In the genomic region with DNA sequence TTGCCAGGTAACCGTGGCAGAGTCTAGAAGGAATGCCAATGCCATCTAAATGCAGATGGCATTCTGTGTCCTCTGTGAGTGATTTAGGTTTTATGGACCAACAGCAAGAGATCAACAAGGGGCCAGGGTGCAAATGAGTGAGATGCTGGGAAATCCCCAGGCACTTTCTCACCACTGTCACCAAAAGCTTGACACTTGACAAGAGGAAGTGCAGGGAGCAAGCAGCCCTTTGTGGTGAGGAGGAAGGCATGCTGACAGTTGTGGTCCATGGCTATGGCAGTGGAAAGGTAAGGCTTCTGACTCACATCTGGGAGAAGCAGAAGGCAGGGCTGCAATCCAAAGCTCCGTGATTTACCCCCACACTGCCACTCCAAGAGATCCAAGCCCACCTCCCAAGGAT, we compare ENCODE assay signal across 30 mouse cellular contexts. TPM values are rescaled to one million over a fixed set of nuclear protein-coding genes. Genes with fewer than 3 reads are reported as not detected.
A peak's percentile ranks its signal among the peaks of the same experiment; 100 is the strongest.
DNase-seq lines count a peak whose midpoint lies in the region; ATAC-seq and TF ChIP-seq lines count a peak whose summit lies in the region.
"Had no signal": no experiment of that assay in that cellular context is flagged by ENCODE, and none has a peak within 500 bp of the region (broad histone marks: within the 10 kb centered on the region; RNA-seq: fewer than 3 reads in every experiment).

No protein-coding gene starts in this region.

- no peak overlapping the region for H3K27ac ChIP-seq in midbrain, postnatal 0 days (ENCODE audit: low read depth, low read length)
- no peak overlapping the region for H3K27ac ChIP-seq in midbrain, embryonic 15.5 days
- H3K27ac ChIP-seq in MEL (ENCODE audit: control insufficient read depth, low read depth, low read length) = no peak overlapping the region
- H3K27ac ChIP-seq: embryonic facial prominence, embryonic 12.5 days; forebrain, embryonic 15.5 days; hindbrain, embryonic 10.5 days; neural tube, embryonic 12.5 days had no signal

- no peaks in the 10 kb centered on the region for H3K79me2 ChIP-seq in MEL (ENCODE audit: control insufficient read depth, insufficient read depth, low read length, poor library complexity)

- peaks cover 5% of the 10 kb centered on the region; the same call in 1 of the 2 replicates for H3K4me1 ChIP-seq in midbrain, postnatal 0 days (ENCODE audit: insufficient read depth, low read length)
- no peaks in the 10 kb centered on the region for H3K4me1 ChIP-seq in midbrain, embryonic 15.5 days
- no peaks in the 10 kb centered on the region for H3K4me1 ChIP-seq in MEL (ENCODE audit: control insufficient read depth in 1 of 2, insufficient read depth in 2 of 2, low read length in 2 of 2)
- H3K4me1 ChIP-seq: embryonic facial prominence, embryonic 12.5 days; hindbrain, embryonic 10.5 days; neural tube, embryonic 12.5 days had no signal

- H3K9me3 ChIP-seq in midbrain, postnatal 0 days (ENCODE audit: low read length) = no peaks in the 10 kb centered on the region
- H3K9me3 ChIP-seq in midbrain, embryonic 15.5 days = no peaks in the 10 kb centered on the region
- no peaks in the 10 kb centered on the region for H3K9me3 ChIP-seq in MEL (replicated peaks; ENCODE audit: insufficient read depth, low read length)
- H3K9me3 ChIP-seq: embryonic facial prominence, embryonic 12.5 days; forebrain, embryonic 15.5 days; hindbrain, embryonic 10.5 days; neural tube, embryonic 12.5 days had no signal

- H3K9ac ChIP-seq in midbrain, postnatal 0 days (replicated peaks; ENCODE audit: low read length, poor library complexity, severe bottlenecking) = no peak overlapping the region
- no peak overlapping the region for H3K9ac ChIP-seq in midbrain, embryonic 15.5 days
- no peak overlapping the region for H3K9ac ChIP-seq in MEL (ENCODE audit: control insufficient read depth, low read depth, low read length, poor library complexity, severe bottlenecking)
- H3K9ac ChIP-seq: embryonic facial prominence, embryonic 12.5 days; forebrain, embryonic 15.5 days; neural tube, embryonic 12.5 days had no signal

- no peak for ATAC-seq in midbrain, postnatal 0 days (ENCODE audit: low FRiP score)
- no peak for ATAC-seq in midbrain, embryonic 15.5 days (replicated peaks)
- ATAC-seq: forebrain, embryonic 15.5 days; midbrain, embryonic 16.5 days had no signal

- no peak for TF ChIP-seq EP300 in MEL (IDR thresholded peaks at IDR 0.05; ENCODE audit: low read depth in 1 of 2, low read length in 2 of 2)

- WGBS in midbrain, postnatal 0 days = 55% methylated on average over 2 of the region's 2 CpGs
- WGBS in midbrain, embryonic 15.5 days = 54% methylated on average over 2 of the region's 2 CpGs

- no peak for TF ChIP-seq CTCF in midbrain, postnatal 0 days (IDR thresholded peaks at IDR 0.05)
- no peak for TF ChIP-seq CTCF in MEL (IDR thresholded peaks at IDR 0.05 in 2 of 3, conservative IDR thresholded peaks at IDR 0.05 in 1 of 3; ENCODE audit: control insufficient read depth in 1 of 3, insufficient read depth in 1 of 3, low read depth in 2 of 3, low read length in 3 of 3, poor library complexity in 1 of 3, severe bottlenecking in 1 of 3)

- no peak for TF ChIP-seq RAD21 in MEL (IDR thresholded peaks at IDR 0.05; ENCODE audit: low read depth, low read length)

- H3K27me3 ChIP-seq in midbrain, postnatal 0 days (ENCODE audit: insufficient read depth, low read length) = no peaks in the 10 kb centered on the region
- no peaks in the 10 kb centered on the region for H3K27me3 ChIP-seq in midbrain, embryonic 15.5 days (replicated peaks)
- no peaks in the 10 kb centered on the region for H3K27me3 ChIP-seq in MEL (ENCODE audit: control insufficient read depth in 1 of 2, insufficient read depth in 2 of 2, low read length in 2 of 2)
- H3K27me3 ChIP-seq in splenic B cell, adult 2 months (ENCODE audit: control insufficient read depth, insufficient read depth, low read length, poor library complexity, severe bottlenecking) = no peaks in the 10 kb centered on the region; the same call in 1 of the 2 replicates
- H3K27me3 ChIP-seq: embryonic facial prominence, embryonic 12.5 days; forebrain, embryonic 15.5 days; neural tube, embryonic 12.5 days had no signal

- DNase-seq in midbrain, postnatal 0 days (ENCODE audit: low spot score) = peak; percentile 24
- DNase-seq in MEL (ENCODE audit: low read depth, low spot score) = peak; percentile 7
- DNase-seq in induced T-regulatory cell, adult 2 months (ENCODE audit: low read depth) = peak; percentile 85
- peak; percentile 39 for DNase-seq in splenic B cell, adult 2 months (ENCODE audit: low read depth, low spot score)
- DNase-seq in right cerebral cortex, postnatal 25 days = no peak
- no peak for DNase-seq in cerebellum, postnatal 10 days
- DNase-seq in lung, postnatal 14 days = no peak
- DNase-seq: adrenal gland, postnatal 36 days; cerebellum, adult 2 months; gastrocnemius, postnatal 25 days; kidney, adult 8-10 months; kidney, postnatal 25 days; liver; lung, postnatal 10 days; right cerebral cortex, postnatal 14 days; thymus, postnatal 25 days had no signal

- TF ChIP-seq POLR2A in MEL (IDR thresholded peaks at IDR 0.05; ENCODE audit: control insufficient read depth in 1 of 2, insufficient read depth in 1 of 2, low read depth in 1 of 2, low read length in 2 of 2, poor library complexity in 1 of 2) = no peak

- no peaks in the 10 kb centered on the region for H3K36me3 ChIP-seq in midbrain, postnatal 0 days (ENCODE audit: insufficient read depth, low read length)
- no peaks in the 10 kb centered on the region for H3K36me3 ChIP-seq in midbrain, embryonic 15.5 days (replicated peaks)
- no peaks in the 10 kb centered on the region for H3K36me3 ChIP-seq in MEL (ENCODE audit: control insufficient read depth in 1 of 2, insufficient read depth in 2 of 2, low read length in 2 of 2)
- H3K36me3 ChIP-seq in splenic B cell, adult 2 months (ENCODE audit: control insufficient read depth, insufficient read depth, low read length, poor library complexity, severe bottlenecking) = no peaks in the 10 kb centered on the region
- H3K36me3 ChIP-seq: embryonic facial prominence, embryonic 12.5 days; forebrain, embryonic 15.5 days; hindbrain, embryonic 10.5 days; neural tube, embryonic 12.5 days had no signal

- H3K4me2 ChIP-seq in midbrain, postnatal 0 days (ENCODE audit: low read depth, low read length, poor library complexity, severe bottlenecking) = no peak overlapping the region
- H3K4me2 ChIP-seq in midbrain, embryonic 15.5 days = no peak overlapping the region
- H3K4me2 ChIP-seq: embryonic facial prominence, embryonic 12.5 days; forebrain, embryonic 15.5 days; neural tube, embryonic 12.5 days had no signal

- no peak overlapping the region for H3K4me3 ChIP-seq in midbrain, postnatal 0 days (ENCODE audit: low read depth, low read length)
- H3K4me3 ChIP-seq in midbrain, embryonic 15.5 days = no peak overlapping the region
- no peak overlapping the region for H3K4me3 ChIP-seq in MEL (ENCODE audit: control insufficient read depth in 1 of 2, insufficient read depth in 1 of 2, low read depth in 2 of 2, low read length in 2 of 2)
- H3K4me3 ChIP-seq: embryonic facial prominence, embryonic 12.5 days; erythroblast, embryonic 14.5 days; forebrain, embryonic 15.5 days; hindbrain, embryonic 10.5 days; neural tube, embryonic 12.5 days had no signal

TF ChIP-seq in MEL, 35 proteins besides CTCF, POLR2A, EP300 and RAD21:
- TF ChIP-seq ZMIZ1 (IDR thresholded peaks at IDR 0.05; ENCODE audit: low read depth, low read length) (no peak), E2F4 (IDR thresholded peaks at IDR 0.05; ENCODE audit: borderline replicate concordance, low read depth, low read length) (no peak), JUND (IDR thresholded peaks at IDR 0.05; ENCODE audit: low read depth, low read length) (no peak), SMC3 (IDR thresholded peaks at IDR 0.05; ENCODE audit: low read depth, low read length) (no peak), ELF1 (IDR thresholded peaks at IDR 0.05; ENCODE audit: low read depth, low read length) (no peak), TAL1 (IDR thresholded peaks at IDR 0.05; ENCODE audit: low read length) (no peak), TBP (IDR thresholded peaks at IDR 0.05; ENCODE audit: low read depth, low read length) (no peak), MAZ (IDR thresholded peaks at IDR 0.05; ENCODE audit: low read depth, low read length) (no peak), NRF1 (IDR thresholded peaks at IDR 0.05; ENCODE audit: insufficient read depth, low read depth, low read length, poor library complexity, severe bottlenecking) (no peak), USF1 (IDR thresholded peaks at IDR 0.05; ENCODE audit: low read depth, low read length) (no peak)

RNA-seq across cellular contexts. Expression of a gene that starts 17.6 kb away (rescaled TPM):
- 0.16 TPM in 1 of 2 replicates, not detected in the other for total RNA-seq in midbrain, postnatal 0 days (2014; rRNA removed)
- not detected in 2 replicates for polyA plus RNA-seq in midbrain, postnatal 0 days (2015; fragmentation: Nextera tagmentation; extraction: Ambion mirVana)
- polyA plus RNA-seq in midbrain, embryonic 15.5 days (2015; fragmentation: Nextera tagmentation; extraction: Ambion mirVana) = not detected in 2 replicates
- 0.04 TPM in 1 of 2 replicates, not detected in the other for total RNA-seq in MEL (2012; rRNA removed)
- not detected for polyA plus RNA-seq in MEL (2012; ENCODE audit: insufficient read depth in 1 of 2, insufficient read length in 2 of 2, low read depth in 1 of 2, low replicate concordance in 2 of 2, missing spikeins in 1 of 2)
- total RNA-seq: gastrocnemius, postnatal 25 days; heart, adult 8-10 months; left cerebral cortex, postnatal 36 days had no signal
- polyA plus RNA-seq: embryonic facial prominence, embryonic 12.5 days; erythroblast, embryonic 14.5 days; forebrain, embryonic 15.5 days; heart, embryonic 16.5 days; hindbrain, embryonic 10.5 days; midbrain, embryonic 16.5 days; neural tube, embryonic 12.5 days had no signal

RNA-seq across cellular contexts. Expression of a gene that starts 39.1 kb away (rescaled TPM):
- total RNA-seq in midbrain, postnatal 0 days (2014; rRNA removed) = not detected in 2 replicates
- polyA plus RNA-seq in midbrain, postnatal 0 days (2015; fragmentation: Nextera tagmentation; extraction: Ambion mirVana) = not detected in 2 replicates
- not detected in 2 replicates for polyA plus RNA-seq in midbrain, embryonic 15.5 days (2015; fragmentation: Nextera tagmentation; extraction: Ambion mirVana)
- not detected in 2 replicates for total RNA-seq in MEL (2012; rRNA removed)
- polyA plus RNA-seq in MEL (2012; ENCODE audit: insufficient read depth in 1 of 2, insufficient read length in 2 of 2, low read depth in 1 of 2, low replicate concordance in 2 of 2, missing spikeins in 1 of 2) = not detected
- total RNA-seq: ES-E14; gastrocnemius, postnatal 25 days; heart, adult 8-10 months; left cerebral cortex, adult 18-20 months; left cerebral cortex, postnatal 36 days; megakaryocyte-erythroid progenitor cell, adult 5-6 weeks had no signal
- polyA plus RNA-seq: cerebellum, adult 2 months; embryonic facial prominence, embryonic 12.5 days; erythroblast, embryonic 14.5 days; forebrain, embryonic 15.5 days; heart, embryonic 16.5 days; hindbrain, embryonic 10.5 days; midbrain, embryonic 16.5 days; neural tube, embryonic 12.5 days had no signal

RNA-seq across cellular contexts. Expression of a gene that starts 48.3 kb away (rescaled TPM):
- total RNA-seq in midbrain, postnatal 0 days (2014; rRNA removed) = 0.85 TPM in 1 of 2 replicates, not detected in the other
- 0.14 and 0.22 TPM in 2 replicates for polyA plus RNA-seq in midbrain, postnatal 0 days (2015; fragmentation: Nextera tagmentation; extraction: Ambion mirVana)
- polyA plus RNA-seq in midbrain, embryonic 15.5 days (2015; fragmentation: Nextera tagmentation; extraction: Ambion mirVana) = 0.05 TPM in 1 of 2 replicates, not detected in the other
- total RNA-seq in MEL (2012; rRNA removed) = not detected in 2 replicates
- under 1 TPM in 1 of 2 experiments, not detected in 1; 0.06 TPM for polyA plus RNA-seq in MEL (2012; ENCODE audit: insufficient read depth in 1 of 2, insufficient read length in 2 of 2, low read depth in 1 of 2, low replicate concordance in 2 of 2, missing spikeins in 1 of 2)
- total RNA-seq: adrenal gland, postnatal 36 days; gastrocnemius, postnatal 25 days; megakaryocyte-erythroid progenitor cell, adult 5-6 weeks had no signal
- polyA plus RNA-seq: erythroblast, embryonic 14.5 days; forebrain, embryonic 15.5 days; hindbrain, embryonic 10.5 days; liver, embryonic 16.5 days; midbrain, embryonic 16.5 days; neural tube, embryonic 12.5 days had no signal

RNA-seq across cellular contexts. Expression of a gene that starts 50.7 kb away (rescaled TPM):
- total RNA-seq in midbrain, postnatal 0 days (2014; rRNA removed) = not detected in 2 replicates
- not detected in 2 replicates for polyA plus RNA-seq in midbrain, postnatal 0 days (2015; fragmentation: Nextera tagmentation; extraction: Ambion mirVana)
- not detected in 2 replicates for polyA plus RNA-seq in midbrain, embryonic 15.5 days (2015; fragmentation: Nextera tagmentation; extraction: Ambion mirVana)
- not detected in 2 replicates for total RNA-seq in MEL (2012; rRNA removed)
- not detected for polyA plus RNA-seq in MEL (2012; ENCODE audit: insufficient read depth in 1 of 2, insufficient read length in 2 of 2, low read depth in 1 of 2, low replicate concordance in 2 of 2, missing spikeins in 1 of 2)
- total RNA-seq: adrenal gland, postnatal 36 days; ES-E14; gastrocnemius, postnatal 25 days; heart, adult 8-10 months; left cerebral cortex, adult 18-20 months; left cerebral cortex, postnatal 36 days; megakaryocyte-erythroid progenitor cell, adult 5-6 weeks had no signal
- polyA plus RNA-seq: cerebellum, adult 2 months; embryonic facial prominence, embryonic 12.5 days; erythroblast, embryonic 14.5 days; forebrain, embryonic 15.5 days; heart, embryonic 16.5 days; hindbrain, embryonic 10.5 days; liver, embryonic 16.5 days; midbrain, embryonic 16.5 days; neural tube, embryonic 12.5 days had no signal

Comparison
In these comparisons a context has a peak if more than half of its experiments do, and no peak if none do; other contexts are left out.
1. DNase-seq: peak in midbrain, postnatal 0 days (single experiment), MEL (single experiment), induced T-regulatory cell, adult 2 months (single experiment) and splenic B cell, adult 2 months (single experiment); none in right cerebral cortex, postnatal 25 days (single experiment), cerebellum, postnatal 10 days (0 of 2) and lung, postnatal 14 days (single experiment).